In genomic region chr9:31211690-31212499, GRCm38 (mm10) we compare ENCODE assay signal across 8 mouse cellular contexts. TPM values are rescaled to one million over a fixed set of nuclear protein-coding genes. Genes with fewer than 3 reads are reported as not detected.
DNase-seq lines count a peak whose midpoint lies in the region; ATAC-seq lines count a peak whose summit lies in the region.

Gene Aplp2 (minus strand): TSS chr9:31211815.

- peaks cover 21% of the 10 kb centered on the region for H3K4me1 ChIP-seq in hindbrain, embryonic 16.5 days (ENCODE audit: control insufficient read depth, insufficient read depth, low read depth, low read length)

- peak; percentile 97 for DNase-seq in WW6 (ENCODE audit: low read depth, low spot score)
- DNase-seq in cerebellum, postnatal 4 days (ENCODE audit: low spot score in 2 of 2): peak; percentile 96 to 98
- DNase-seq in gastrocnemius, adult 18-20 months (ENCODE audit: low spot score): peak; percentile 99
- peak; percentile 98 for DNase-seq in left cerebral cortex, adult 18-20 months (ENCODE audit: low spot score in 2 of 2)
- DNase-seq in right cerebral cortex, adult 18-20 months: peak; percentile 98
- DNase-seq in urinary bladder, postnatal 10 days (ENCODE audit: low spot score): peak; percentile 86

- H3K9ac ChIP-seq in hindbrain, embryonic 16.5 days (ENCODE audit: low read depth, low read length): peak within 1 kb of the TSS; percentile 97

- peak; percentile 99 for ATAC-seq in hindbrain, embryonic 16.5 days

- peaks cover 41% of the 10 kb centered on the region for H3K79me2 ChIP-seq in macrophage (ENCODE audit: inconsistent target)

- peak within 1 kb of the TSS; percentile 98 for H3K4me3 ChIP-seq in hindbrain, embryonic 16.5 days (ENCODE audit: low read length)
- peak within 1 kb of the TSS; percentile 54 for H3K4me3 ChIP-seq in macrophage (ENCODE audit: inconsistent target)

- WGBS in hindbrain, embryonic 16.5 days: under 1% methylated on average over 56 of the region's 63 CpGs
- 2% methylated on average over 53 of the region's 63 CpGs for WGBS in macrophage (ENCODE audit: missing documents)

- H3K4me2 ChIP-seq in hindbrain, embryonic 16.5 days (ENCODE audit: low read length): peak within 1 kb of the TSS; percentile 98

- no peaks in the 10 kb centered on the region for H3K27me3 ChIP-seq in hindbrain, embryonic 16.5 days (replicated peaks; ENCODE audit: control insufficient read depth, insufficient read depth, low read length)

- no peaks in the 10 kb centered on the region for H3K9me3 ChIP-seq in hindbrain, embryonic 16.5 days (ENCODE audit: control insufficient read depth, low read length)

- H3K27ac ChIP-seq in hindbrain, embryonic 16.5 days (ENCODE audit: low read depth, low read length): peak within 1 kb of the TSS; percentile 93
- H3K27ac ChIP-seq in macrophage: no peak within 1 kb of the TSS

- H3K36me3 ChIP-seq in hindbrain, embryonic 16.5 days (ENCODE audit: control insufficient read depth, insufficient read depth, low read length): no peaks in the 10 kb centered on the region
- H3K36me3 ChIP-seq in macrophage (ENCODE audit: inconsistent target): no peaks in the 10 kb centered on the region

RNA-seq across cellular contexts. Expression of gene Aplp2, which starts in this region (rescaled TPM):
- total RNA-seq in gastrocnemius, adult 18-20 months (2021): 100 to 1,000 TPM in 1 of 2 experiments, 10 to 100 TPM in 1; 99.7 to 123 TPM
- 464 and 482 TPM in 2 replicates for polyA plus RNA-seq in hindbrain, embryonic 16.5 days (2015; fragmentation: Nextera tagmentation; extraction: Ambion mirVana)
- 100 to 1,000 TPM; 590 to 591 TPM for total RNA-seq in left cerebral cortex, adult 18-20 months (2021)
- total RNA-seq in macrophage (2018; cell fraction: chromatin; rRNA removed): 100 to 1,000 TPM; 101 to 757 (median 226) TPM
- 1,000 to 10,000 TPM in 1 of 26 experiments, 100 to 1,000 TPM in 25; 168 to 1,050 (median 432) TPM for total RNA-seq in macrophage (2018; cell fraction: cytosol; rRNA removed)
- total RNA-seq in macrophage (2018; cell fraction: nucleus; rRNA removed): 1,000 to 10,000 TPM in 5 of 26 experiments, 100 to 1,000 TPM in 21; 283 to 1,667 (median 734) TPM
- 523 to 1,267 TPM (median 707 TPM) in 3 replicates for polyA plus RNA-seq in macrophage (2018)

Comparison
In these comparisons a context has a peak if more than half of its experiments do, and no peak if none do; other contexts are left out.
1. RNA of gene Aplp2 (total RNA-seq): 590 to 591 TPM in left cerebral cortex, adult 18-20 months; 99.7 to 123 TPM in gastrocnemius, adult 18-20 months; every median in the first group is over 4 times any median in the second.
2. Peak in every context shown above with its lines, with median percentiles within 50 percentile points of each other: DNase-seq.